In the genomic region with DNA sequence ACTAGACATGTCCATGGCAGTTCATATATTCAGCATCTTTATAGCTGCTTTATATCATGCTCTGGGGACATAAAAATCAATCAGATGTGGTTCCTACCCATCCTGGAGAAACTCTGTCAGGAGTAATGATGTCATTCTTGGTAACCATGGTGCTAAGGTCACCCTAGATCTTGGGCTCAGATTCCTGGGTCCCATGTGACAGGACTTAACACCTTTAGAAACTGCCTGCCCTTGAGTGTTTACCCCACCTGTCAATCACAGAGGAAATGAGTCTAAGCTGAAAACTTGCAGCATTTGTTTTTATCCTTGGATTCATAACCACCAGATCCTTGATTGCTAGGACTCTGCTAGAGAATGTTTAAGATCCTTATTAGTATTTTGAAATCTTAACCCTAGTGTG, we compare ENCODE assay signal across 26 mouse cellular contexts. TPM values are rescaled to one million over a fixed set of nuclear protein-coding genes. Genes with fewer than 3 reads are reported as not detected.
DNase-seq lines count a peak whose midpoint lies in the region; ATAC-seq and TF ChIP-seq lines count a peak whose summit lies in the region.
"Had no signal": no experiment of that assay in that cellular context is flagged by ENCODE, and none has a peak within 500 bp of the region (broad histone marks: within the 10 kb centered on the region; RNA-seq: fewer than 3 reads in every experiment).

No protein-coding gene starts in this region.

- no peaks in the 10 kb centered on the region for H3K9me3 ChIP-seq in liver, embryonic 11.5 days (ENCODE audit: control insufficient read depth, low read length)
- no peaks in the 10 kb centered on the region for H3K9me3 ChIP-seq in intestine, postnatal 0 days (ENCODE audit: control insufficient read depth)
- H3K9me3 ChIP-seq: forebrain, embryonic 10.5 days; forebrain, embryonic 13.5 days; hindbrain, embryonic 12.5 days; hindbrain, embryonic 15.5 days had no signal

- no peaks in the 10 kb centered on the region for H3K36me3 ChIP-seq in liver, embryonic 11.5 days (ENCODE audit: control insufficient read depth, insufficient read depth, low read length)
- H3K36me3 ChIP-seq in intestine, postnatal 0 days (ENCODE audit: control insufficient read depth, insufficient read depth) = no peaks in the 10 kb centered on the region
- H3K36me3 ChIP-seq: forebrain, embryonic 10.5 days; hindbrain, embryonic 12.5 days; hindbrain, embryonic 15.5 days had no signal

- no peaks in the 10 kb centered on the region for H3K27me3 ChIP-seq in liver, embryonic 11.5 days (replicated peaks; ENCODE audit: control insufficient read depth, insufficient read depth, low read length)
- no peaks in the 10 kb centered on the region for H3K27me3 ChIP-seq in intestine, postnatal 0 days (replicated peaks; ENCODE audit: control insufficient read depth, insufficient read depth, low read length)
- H3K27me3 ChIP-seq: forebrain, embryonic 13.5 days; hindbrain, embryonic 12.5 days; hindbrain, embryonic 15.5 days had no signal

- intact Hi-C loops in gastrocnemius, adult 2 months (cut with DNase I) = loop anchor here (10.0 kb wide), 1 partner anchor 52 kb away; no protein-coding TSS in a partner anchor

- TF ChIP-seq CTCF in gastrocnemius, adult 2 months (IDR thresholded peaks at IDR 0.05) = no peak
- TF ChIP-seq CTCF in intestine, postnatal 0 days (IDR thresholded peaks at IDR 0.05; ENCODE audit: low read depth) = no peak

- ATAC-seq in inflammation-experienced regulatory T-cells, adult 6 months = peak; percentile 24
- no peak for ATAC-seq in liver, embryonic 11.5 days (replicated peaks; ENCODE audit: low FRiP score)
- no peak for ATAC-seq in intestine, postnatal 0 days
- ATAC-seq: CD4-positive, CD25-positive, alpha-beta regulatory T cell, adult 4 months; forebrain, embryonic 13.5 days; forebrain, embryonic 16.5 days; intestine, embryonic 16.5 days had no signal

- H3K27ac ChIP-seq in gastrocnemius, adult 2 months = peak overlapping the region; percentile 60
- no peak overlapping the region for H3K27ac ChIP-seq in liver, embryonic 11.5 days (ENCODE audit: low read depth, low read length)
- no peak overlapping the region for H3K27ac ChIP-seq in intestine, postnatal 0 days (ENCODE audit: low read depth, low read length)
- H3K27ac ChIP-seq: forebrain, embryonic 10.5 days; forebrain, embryonic 13.5 days; heart, adult 2 months; hindbrain, embryonic 12.5 days; hindbrain, embryonic 15.5 days had no signal

- H3K4me3 ChIP-seq in gastrocnemius, adult 2 months = no peak overlapping the region
- H3K4me3 ChIP-seq in liver, embryonic 11.5 days (ENCODE audit: low read depth, low read length) = no peak overlapping the region
- no peak overlapping the region for H3K4me3 ChIP-seq in intestine, postnatal 0 days (ENCODE audit: low read depth, low read length)
- H3K4me3 ChIP-seq: forebrain, embryonic 10.5 days; forebrain, embryonic 13.5 days; heart, adult 2 months; hindbrain, embryonic 12.5 days; hindbrain, embryonic 15.5 days had no signal

- no peak overlapping the region for H3K9ac ChIP-seq in liver, embryonic 11.5 days (ENCODE audit: low read depth, low read length)
- H3K9ac ChIP-seq in intestine, postnatal 0 days (ENCODE audit: low read depth, low read length) = no peak overlapping the region
- H3K9ac ChIP-seq: forebrain, embryonic 13.5 days; hindbrain, embryonic 12.5 days; hindbrain, embryonic 15.5 days had no signal

- no peak for DNase-seq in gastrocnemius, adult 2 months
- DNase-seq in gastrocnemius, adult 8-10 months (ENCODE audit: low spot score in 2 of 2) = no peak
- peak; percentile 40 for DNase-seq in CD4-positive helper T cell, adult 2 months (ENCODE audit: low read depth, low spot score)
- DNase-seq in T-cell, adult 2 months (ENCODE audit: low spot score) = peak; percentile 30
- no peak for DNase-seq in cerebellum, adult 9-11 months
- no peak for DNase-seq in liver, embryonic 11.5 days (ENCODE audit: low spot score)
- DNase-seq: adrenal gland, adult 2 months; adrenal gland, postnatal 14 days; B cell, adult 2 months; cerebellum, adult 11 months; cerebellum, adult 2 months; cerebellum, postnatal 10 days; cerebellum, postnatal 36 days; gastrocnemius, postnatal 14 days; heart, adult 2 months; kidney, adult 9 months had no signal

- no peaks in the 10 kb centered on the region for H3K4me1 ChIP-seq in liver, embryonic 11.5 days (replicated peaks; ENCODE audit: control insufficient read depth, insufficient read depth, low read length)
- no peaks in the 10 kb centered on the region for H3K4me1 ChIP-seq in intestine, postnatal 0 days (replicated peaks; ENCODE audit: control insufficient read depth, insufficient read depth, low read length)
- H3K4me1 ChIP-seq: forebrain, embryonic 10.5 days; forebrain, embryonic 13.5 days; hindbrain, embryonic 12.5 days; hindbrain, embryonic 15.5 days had no signal

- H3K4me2 ChIP-seq in liver, embryonic 11.5 days = no peak overlapping the region
- H3K4me2 ChIP-seq in intestine, postnatal 0 days (replicated peaks; ENCODE audit: low read depth) = no peak overlapping the region
- H3K4me2 ChIP-seq: forebrain, embryonic 13.5 days; heart, embryonic 11.5 days; hindbrain, embryonic 12.5 days; hindbrain, embryonic 15.5 days had no signal

RNA-seq across cellular contexts. Expression of a gene that starts 58.7 kb away (rescaled TPM):
- 100 to 1,000 TPM; 156 to 196 TPM for total RNA-seq in gastrocnemius, adult 2 months (2021)
- total RNA-seq in gastrocnemius, adult 8-10 months (2022) = 100 to 1,000 TPM; 159 to 172 (median 166) TPM
- 10 to 100 TPM; 46.3 to 50.9 (median 48.2) TPM for polyA plus RNA-seq in inflammation-experienced regulatory T-cells, adult 6 months (2017; shearing (Covaris generic))
- polyA plus RNA-seq in liver, embryonic 11.5 days (2014; fragmentation: Nextera tagmentation; extraction: Ambion mirVana) = 22.0 and 23.3 TPM in 2 replicates
- 13.0 and 13.8 TPM in 2 replicates for polyA plus RNA-seq in intestine, postnatal 0 days (2015; fragmentation: Nextera tagmentation; extraction: Ambion mirVana)

Comparison
In these comparisons a context has a peak if more than half of its experiments do, and no peak if none do; other contexts are left out.
1. DNase-seq: peak in CD4-positive helper T cell, adult 2 months (single experiment) and T-cell, adult 2 months (single experiment); none in gastrocnemius, adult 2 months (single experiment), gastrocnemius, adult 8-10 months (0 of 2), cerebellum, adult 9-11 months (single experiment) and liver, embryonic 11.5 days (single experiment).